Mouse (Mus musculus) left cerebral cortex, postnatal 36 days (tissue): ENCODE measurements around the gene Alg3. TPM values are rescaled to one million over a fixed set of nuclear protein-coding genes. Genes with fewer than 3 reads are reported as not detected.
A peak's percentile ranks its signal among the peaks of the same experiment; 100 is the strongest.

Experiments
- DNase-seq, 2 experiments: peaks; one replicate each; pipeline ENCODE4 v3.0.0; 2021 to 2022; ENCODE audit warnings: low spot score in 2 of 2, mixed read lengths in 1 of 2
- intact Hi-C: fragments of 180-260 bp; cut with DNase I; formaldehyde crosslinking; loops from one replicate; pipeline ENCODE4 v1.15.1; 2025
- total RNA-seq, 2 experiments: library from RNA; stranded (reverse); gene quantifications; 2 replicates each; pipeline ENCODE4 v1.2.3; 2021

Gene Alg3
- total RNA-seq: 10 to 100 TPM; 14.5 to 14.6 TPM

GRCm38 (mm10) chr16:20611357-20612227, at the start of gene Alg3, which contains the start of the genes Eef1akmt4 and Gm49333:
TSS of gene Alg3 (minus strand) at chr16:20611735.
TSS of gene Eef1akmt4 (plus strand) at chr16:20611593.
TSS of gene Gm49333 (plus strand) at chr16:20611610.
- DNase-seq: peak; percentile 71 to 73
- intact Hi-C loops: loop anchor here (1.0 kb wide), 1 partner anchor 21 kb away; no protein-coding TSS in a partner anchor

- intact Hi-C loops: no loop called here
- DNase-seq: no peak
These were observed 46.1 kb upstream of the Alg3 start for GRCm38 (mm10) chr16:20657661-20658060.

- no peak for DNase-seq
- intact Hi-C loops: loop anchor here (5.0 kb wide), 2 partner anchors 136 to 156 kb away; partner anchors contain the start of genes Dvl3 and Eif2b5
These were observed 41.8 kb upstream of the Alg3 start for GRCm38 (mm10) chr16:20653315-20653714.

GRCm38 (mm10) chr16:20651947-20652310, 40.4 kb upstream of the Alg3 start:
- intact Hi-C loops: loop anchor here (5.0 kb wide), 2 partner anchors 135 to 155 kb away; partner anchors contain the start of genes Dvl3 and Eif2b5
- DNase-seq: no peak

GRCm38 (mm10) chr16:20651076-20651946, 39.8 kb upstream of the Alg3 start, which contains the start of gene Psmd2:
TSS of gene Psmd2 (plus strand) at chr16:20651652.
- peak; percentile 97 to 98 for DNase-seq
- intact Hi-C loops: loop anchor here (5.0 kb wide), 2 partner anchors 134 to 154 kb away; partner anchors contain the start of genes Dvl3 and Eif2b5

GRCm38 (mm10) chr16:20643911-20644310, 32.4 kb upstream of the Alg3 start:
- no peak for DNase-seq
- intact Hi-C loops: loop anchor here (5.0 kb wide), 1 partner anchor 97 kb away; the partner anchor contains the start of gene Abcf3

- intact Hi-C loops: loop anchor here (5.0 kb wide), 1 partner anchor 95 kb away; the partner anchor contains the start of gene Abcf3
- peak; percentile 67 to 71 for DNase-seq
These were observed 30.6 kb upstream of the Alg3 start for GRCm38 (mm10) chr16:20642161-20642560.

GRCm38 (mm10) chr16:20638367-20638766, 26.8 kb upstream of the Alg3 start:
- DNase-seq: peak in 1 of 2 experiments; percentile 11
- intact Hi-C loops: no loop called here

GRCm38 (mm10) chr16:20637410-20637809, 25.9 kb upstream of the Alg3 start:
- intact Hi-C loops: no loop called here
- DNase-seq: no peak

GRCm38 (mm10) chr16:20629731-20630634, 18.4 kb upstream of the Alg3 start, which contains the start of gene Ece2:
TSS of gene Ece2 (plus strand) at chr16:20629828.
- intact Hi-C loops: no loop called here
- DNase-seq: peak in 1 of 2 experiments; percentile 38

- peak; percentile 54 to 59 for DNase-seq
- intact Hi-C loops: no loop called here
These were observed 17.4 kb upstream of the Alg3 start for GRCm38 (mm10) chr16:20628871-20629391.

GRCm38 (mm10) chr16:20623211-20623610, 11.7 kb upstream of the Alg3 start:
- intact Hi-C loops: no loop called here
- DNase-seq: no peak

GRCm38 (mm10) chr16:20621991-20622685, 10.6 kb upstream of the Alg3 start:
- peak; percentile 61 to 71 for DNase-seq
- intact Hi-C loops: no loop called here

GRCm38 (mm10) chr16:20621191-20621990, 9.9 kb upstream of the Alg3 start, which contains the start of gene Camk2n2:
TSS of gene Camk2n2 (minus strand) at chr16:20621287.
- DNase-seq: peak; percentile 61 to 71
- intact Hi-C loops: no loop called here

- DNase-seq: peak in 1 of 2 experiments; percentile 53
- intact Hi-C loops: no loop called here
These were observed 9.2 kb upstream of the Alg3 start for GRCm38 (mm10) chr16:20620751-20621190.

GRCm38 (mm10) chr16:20620399-20620735, 8.8 kb upstream of the Alg3 start:
- intact Hi-C loops: no loop called here
- no peak for DNase-seq
